Mouse (Mus musculus) hindbrain, embryonic 10.5 days (tissue): ENCODE results near the gene Litaf. TPM values are rescaled to one million over a fixed set of nuclear protein-coding genes. Genes with fewer than 3 reads are reported as not detected.

Source experiments
- DNase-seq: peaks from one replicate; pipeline ENCODE4 v3.0.0-alpha.2; 2017; ENCODE audit warnings: low spot score
- H3K27ac ChIP-seq: fragments of 300-500 bp; sonication (generic); 2 replicates; pipeline ENCODE4 v1.5.1; 2016; ENCODE audit warnings: mild to moderate bottlenecking, moderate library complexity
- H3K27me3 ChIP-seq: fragments of 300-500 bp; sonication (generic); 2 replicates; pipeline ENCODE4 v1.6.1; 2016; ENCODE audit warnings: mild to moderate bottlenecking; ENCODE audit not compliant: poor library complexity, insufficient read depth, severe bottlenecking
- H3K36me3 ChIP-seq: fragments of 300-500 bp; sonication (generic); 2 replicates; pipeline ENCODE4 v1.6.1; 2016; ENCODE audit warnings: mild to moderate bottlenecking, moderate library complexity
- H3K4me1 ChIP-seq: fragments of 300-500 bp; sonication (generic); replicated peaks from 2 replicates; pipeline ENCODE4 v1.6.1; 2016; ENCODE audit warnings: mild to moderate bottlenecking
- H3K4me3 ChIP-seq: fragments of 300-500 bp; sonication (generic); 2 replicates; pipeline ENCODE4 v1.5.1; 2016; ENCODE audit warnings: mild to moderate bottlenecking, moderate library complexity
- H3K9me3 ChIP-seq: fragments of 300-500 bp; sonication (generic); 2 replicates; pipeline ENCODE4 v1.6.1; 2016; ENCODE audit warnings: mild to moderate bottlenecking, moderate library complexity
- WGBS: fragments of 180-500 bp; shearing (Covaris S2); methylation state at CpG from one replicate; pipeline ENCODE4 v1.1.7; 2016; 5-methylcytosine and 5-hydroxymethylcytosine counted together
- polyA plus RNA-seq: library from polyadenylated mRNA; unstranded; fragments of >200 nt; fragmentation: Nextera tagmentation; extraction: Ambion mirVana; gene quantifications from 2 replicates; pipeline ENCODE4 v1.2.1, GENCODE M21; 2016

The Litaf gene
- polyA plus RNA-seq, 1 experiment from 2014 or later, result 88.8 TPM

GRCm38 (mm10) chr16:11062794-11063721 is 2.9 kb downstream of the Litaf start:
- Histone ChIP-seq H3K36me3 (0 out of 2 replicates have a peak, but pooled peaks cover under 1% of the 10 kb centered on the region), H3K4me1 (peaks cover 49% of the 10 kb centered on the region), H3K4me3 (0 out of 2 replicates have a peak overlapping the region, but pooled peaks have one; percentile 13), H3K9me3 (no peaks in the 10 kb centered on the region), H3K27me3 (no peaks in the 10 kb centered on the region), H3K27ac (peak overlapping the region; percentile 82)
- DNase-seq, result peak; percentile 54
- WGBS, result 31% methylated on average over 13 of the region's 13 CpGs

- Histone ChIP-seq H3K4me3 (no peak within 1 kb of the TSS), H3K4me1 (peaks cover 29% of the 10 kb centered on the region), H3K9me3 (no peaks in the 10 kb centered on the region), H3K36me3 (no peaks in the 10 kb centered on the region), H3K27ac (no peak within 1 kb of the TSS), H3K27me3 (no peaks in the 10 kb centered on the region)
- WGBS, result 93% methylated on average over 4 of the region's 4 CpGs
- no peak for DNase-seq
These were observed 5.3 kb downstream of the Litaf start, which contains the start of gene Snn for GRCm38 (mm10) chr16:11060645-11061044. Gene Snn (plus strand): TSS chr16:11060945.

GRCm38 (mm10) chr16:11055916-11056315 is 10.0 kb downstream of the Litaf start:
- DNase-seq, result no peak
- WGBS, result 71% methylated on average over 5 of the region's 5 CpGs
- no peak overlapping the region for H3K27ac ChIP-seq

GRCm38 (mm10) chr16:11054871-11055270 is 11.1 kb downstream of the Litaf start:
- H3K9me3 ChIP-seq, result no peaks in the 10 kb centered on the region
- WGBS, result 87% methylated on average over 6 of the region's 6 CpGs
- no peak for DNase-seq

More at GRCm38 (mm10) chr16:11055916-11056315, 10.0 kb downstream of the Litaf start:
- no peak overlapping the region for H3K4me3 ChIP-seq
- H3K36me3 ChIP-seq, result no peaks in the 10 kb centered on the region
- H3K9me3 ChIP-seq, result no peaks in the 10 kb centered on the region
- H3K4me1 ChIP-seq, result no peaks in the 10 kb centered on the region
- no peaks in the 10 kb centered on the region for H3K27me3 ChIP-seq

GRCm38 (mm10) chr16:11054409-11054808 is 11.5 kb downstream of the Litaf start:
- no peak for DNase-seq
- Histone ChIP-seq H3K4me1 (no peaks in the 10 kb centered on the region), H3K36me3 (no peaks in the 10 kb centered on the region), H3K27ac (0 out of 2 replicates have a peak overlapping the region, but pooled peaks have one; percentile 12), H3K9me3 (no peaks in the 10 kb centered on the region), H3K4me3 (no peak overlapping the region), H3K27me3 (no peaks in the 10 kb centered on the region)
- 70% methylated on average over 6 of the region's 6 CpGs for WGBS

More at GRCm38 (mm10) chr16:11054871-11055270, 11.1 kb downstream of the Litaf start:
- no peaks in the 10 kb centered on the region for H3K4me1 ChIP-seq
- no peaks in the 10 kb centered on the region for H3K36me3 ChIP-seq
- H3K27ac ChIP-seq, result 0 out of 2 replicates have a peak overlapping the region, but pooled peaks have one; percentile 12
- no peak overlapping the region for H3K4me3 ChIP-seq
- no peaks in the 10 kb centered on the region for H3K27me3 ChIP-seq

GRCm38 (mm10) chr16:11051134-11051533 is 14.8 kb downstream of the Litaf start:
- WGBS, result 90% methylated on average over 11 of the region's 11 CpGs
- DNase-seq, result no peak

GRCm38 (mm10) chr16:11050226-11050625 is 15.7 kb downstream of the Litaf start:
- no peaks in the 10 kb centered on the region for H3K9me3 ChIP-seq
- WGBS, result 83% methylated on average over 2 of the region's 2 CpGs
- H3K27ac ChIP-seq, result no peak overlapping the region
- H3K36me3 ChIP-seq, result no peaks in the 10 kb centered on the region
- 0 out of 2 replicates have a peak, but pooled peaks cover 3% of the 10 kb centered on the region for H3K4me1 ChIP-seq
- no peak for DNase-seq
- H3K4me3 ChIP-seq, result no peak overlapping the region
- H3K27me3 ChIP-seq, result no peaks in the 10 kb centered on the region

More at GRCm38 (mm10) chr16:11051134-11051533, 14.8 kb downstream of the Litaf start:
- Histone ChIP-seq H3K27ac (no peak overlapping the region), H3K27me3 (no peaks in the 10 kb centered on the region), H3K4me3 (no peak overlapping the region), H3K9me3 (no peaks in the 10 kb centered on the region), H3K4me1 (0 out of 2 replicates have a peak, but pooled peaks cover 3% of the 10 kb centered on the region), H3K36me3 (no peaks in the 10 kb centered on the region)

- DNase-seq, result no peak
- H3K36me3 ChIP-seq, result no peaks in the 10 kb centered on the region
- H3K27me3 ChIP-seq, result no peaks in the 10 kb centered on the region
- 0 out of 2 replicates have a peak, but pooled peaks cover 3% of the 10 kb centered on the region for H3K4me1 ChIP-seq
- 88% methylated on average over 7 of the region's 7 CpGs for WGBS
- no peak overlapping the region for H3K27ac ChIP-seq
- no peak overlapping the region for H3K4me3 ChIP-seq
- H3K9me3 ChIP-seq, result no peaks in the 10 kb centered on the region
These were observed 18.8 kb downstream of the Litaf start for GRCm38 (mm10) chr16:11047130-11047529.

- no peak for DNase-seq
- no peak overlapping the region for H3K27ac ChIP-seq
- H3K36me3 ChIP-seq, result no peaks in the 10 kb centered on the region
- H3K27me3 ChIP-seq, result no peaks in the 10 kb centered on the region
- WGBS, result 85% methylated on average over 7 of the region's 7 CpGs
- no peak overlapping the region for H3K4me3 ChIP-seq
- no peaks in the 10 kb centered on the region for H3K9me3 ChIP-seq
- H3K4me1 ChIP-seq, result 0 out of 2 replicates have a peak, but pooled peaks cover 3% of the 10 kb centered on the region
These were observed 19.5 kb downstream of the Litaf start for GRCm38 (mm10) chr16:11046437-11046836.

GRCm38 (mm10) chr16:11043239-11043638 is 22.7 kb downstream of the Litaf start:
- WGBS, result 89% methylated on average over 5 of the region's 5 CpGs
- H3K27me3 ChIP-seq, result no peaks in the 10 kb centered on the region
- H3K9me3 ChIP-seq, result no peaks in the 10 kb centered on the region
- H3K27ac ChIP-seq, result no peak overlapping the region
- DNase-seq, result no peak
- H3K4me1 ChIP-seq, result 0 out of 2 replicates have a peak, but pooled peaks cover 3% of the 10 kb centered on the region
- no peaks in the 10 kb centered on the region for H3K36me3 ChIP-seq
- no peak overlapping the region for H3K4me3 ChIP-seq

- Histone ChIP-seq H3K36me3 (no peaks in the 10 kb centered on the region), H3K4me3 (no peak overlapping the region), H3K27ac (no peak overlapping the region), H3K27me3 (no peaks in the 10 kb centered on the region), H3K9me3 (no peaks in the 10 kb centered on the region), H3K4me1 (peaks cover 8% of the 10 kb centered on the region; the same call in 1 of the 2 replicates)
- no peak for DNase-seq
- WGBS, result 76% methylated on average over 2 of the region's 2 CpGs
These were observed 25.4 kb downstream of the Litaf start for GRCm38 (mm10) chr16:11040603-11041002.

- Histone ChIP-seq H3K27ac (0 out of 2 replicates have a peak overlapping the region, but pooled peaks have one; percentile 26), H3K4me3 (no peak overlapping the region), H3K4me1 (peaks cover 8% of the 10 kb centered on the region; the same call in 1 of the 2 replicates), H3K36me3 (no peaks in the 10 kb centered on the region), H3K27me3 (no peaks in the 10 kb centered on the region), H3K9me3 (no peaks in the 10 kb centered on the region)
- WGBS, result 29% methylated on average over 15 of the region's 15 CpGs
- DNase-seq, result peak; percentile 85
These were observed 30.0 kb downstream of the Litaf start for GRCm38 (mm10) chr16:11035790-11036431.
